Mouse (Mus musculus): ENCODE measurements around the gene Spred1. TPM values are rescaled to one million over a fixed set of nuclear protein-coding genes. Genes with fewer than 3 reads are reported as not detected.
A peak's percentile ranks its signal among the peaks of the same experiment; 100 is the strongest.
"Not testable (repeated sequence)": the region's sequence is repeated elsewhere in the genome, so short reads cannot be mapped to it uniquely, and the experiment has no call there.

Spred1 gene
- polyA plus RNA-seq, 1 experiment from 2014 or later: 13.8 TPM

- under 1% methylated on average over 101 of the region's 101 CpGs for WGBS
- peak; percentile 73 for ATAC-seq (ENCODE audit: insufficient number of reproducible peaks, low FRiP score)
- peak overlapping the region; percentile 67 for H3K4me3 ChIP-seq
Observed at GRCm38 (mm10) chr2:117120246-117121211, 645 bp upstream of the Spred1 start.

GRCm38 (mm10) chr2:117121984-117122605 is 921 bp downstream of the Spred1 start:
- Histone ChIP-seq H3K27ac (ENCODE audit: poor library complexity, severe bottlenecking) (peak overlapping the region; percentile 99), H3K36me3 (no peaks in the 10 kb centered on the region), H3K27me3 (replicated peaks) (no peaks in the 10 kb centered on the region), H3K4me3 (peak overlapping the region; percentile 67), H3K9ac (peak overlapping the region; percentile 96), H3K4me1 (replicated peaks) (peaks cover 12% of the 10 kb centered on the region), H3K9me3 (replicated peaks) (no peaks in the 10 kb centered on the region), H3K4me2 (peak overlapping the region; percentile 72)
- no peak for ATAC-seq (ENCODE audit: insufficient number of reproducible peaks, low FRiP score)
- under 1% methylated on average over 19 of the region's 19 CpGs for WGBS

More at GRCm38 (mm10) chr2:117120246-117121211, 645 bp upstream of the Spred1 start:
- Histone ChIP-seq H3K27me3 (replicated peaks) (no peaks in the 10 kb centered on the region), H3K9me3 (replicated peaks) (no peaks in the 10 kb centered on the region), H3K9ac (peak overlapping the region; percentile 96), H3K4me2 (peak overlapping the region; percentile 72), H3K36me3 (no peaks in the 10 kb centered on the region), H3K27ac (ENCODE audit: poor library complexity, severe bottlenecking) (peak overlapping the region; percentile 99), H3K4me1 (replicated peaks) (peaks cover 12% of the 10 kb centered on the region)

- Histone ChIP-seq H3K4me1 (replicated peaks) (peaks cover 14% of the 10 kb centered on the region), H3K9ac (peak overlapping the region; percentile 96), H3K27ac (ENCODE audit: poor library complexity, severe bottlenecking) (peak overlapping the region; percentile 77), H3K4me3 (peak overlapping the region; percentile 67), H3K4me2 (peak overlapping the region; percentile 72), H3K9me3 (replicated peaks) (no peaks in the 10 kb centered on the region), H3K36me3 (no peaks in the 10 kb centered on the region), H3K27me3 (replicated peaks) (no peaks in the 10 kb centered on the region)
- ATAC-seq (ENCODE audit: insufficient number of reproducible peaks, low FRiP score): peak; percentile 64; the same call in 1 of the 2 replicates
- 4% methylated on average over 17 of the region's 17 CpGs for WGBS
Observed at GRCm38 (mm10) chr2:117122701-117123337, 1.6 kb downstream of the Spred1 start.

GRCm38 (mm10) chr2:117123701-117124100 is 2.5 kb downstream of the Spred1 start:
- no peak overlapping the region for H3K27ac ChIP-seq (ENCODE audit: poor library complexity, severe bottlenecking)
- no peaks in the 10 kb centered on the region for H3K27me3 ChIP-seq (replicated peaks)
- H3K4me3 ChIP-seq: peak overlapping the region; percentile 23
- no peaks in the 10 kb centered on the region for H3K36me3 ChIP-seq
- H3K9ac ChIP-seq: no peak overlapping the region
- H3K9me3 ChIP-seq (replicated peaks): no peaks in the 10 kb centered on the region
- 41% methylated on average over 3 of the region's 3 CpGs for WGBS
- peak overlapping the region; percentile 61 for H3K4me2 ChIP-seq
- H3K4me1 ChIP-seq (replicated peaks): peaks cover 21% of the 10 kb centered on the region
- ATAC-seq (ENCODE audit: insufficient number of reproducible peaks, low FRiP score): no peak

- no peaks in the 10 kb centered on the region for H3K27me3 ChIP-seq (replicated peaks)
- no peak overlapping the region for H3K4me3 ChIP-seq
- no peaks in the 10 kb centered on the region for H3K9me3 ChIP-seq (replicated peaks)
- no peak overlapping the region for H3K9ac ChIP-seq
- H3K36me3 ChIP-seq: no peaks in the 10 kb centered on the region
- WGBS: 85% methylated on average over 2 of the region's 2 CpGs
- ATAC-seq (ENCODE audit: insufficient number of reproducible peaks, low FRiP score): no peak
- H3K4me1 ChIP-seq (replicated peaks): peaks cover 13% of the 10 kb centered on the region
- no peak overlapping the region for H3K4me2 ChIP-seq
- H3K27ac ChIP-seq (ENCODE audit: poor library complexity, severe bottlenecking): no peak overlapping the region
Observed at GRCm38 (mm10) chr2:117124839-117125238, 3.7 kb downstream of the Spred1 start.

- 85% methylated on average over 2 of the region's 2 CpGs for WGBS
- no peak overlapping the region for H3K4me2 ChIP-seq
- no peak overlapping the region for H3K9ac ChIP-seq
- H3K4me3 ChIP-seq: no peak overlapping the region
- no peaks in the 10 kb centered on the region for H3K9me3 ChIP-seq (replicated peaks)
- no peak for ATAC-seq (ENCODE audit: insufficient number of reproducible peaks, low FRiP score)
- peaks cover 10% of the 10 kb centered on the region for H3K4me1 ChIP-seq (replicated peaks)
- no peak overlapping the region for H3K27ac ChIP-seq (ENCODE audit: poor library complexity, severe bottlenecking)
- H3K27me3 ChIP-seq (replicated peaks): no peaks in the 10 kb centered on the region
- H3K36me3 ChIP-seq: peaks cover 3% of the 10 kb centered on the region; the same call in 1 of the 2 replicates
Observed at GRCm38 (mm10) chr2:117129156-117129555, 8.0 kb downstream of the Spred1 start.

- WGBS: 86% methylated on average over 7 of the region's 7 CpGs
- ATAC-seq (ENCODE audit: insufficient number of reproducible peaks, low FRiP score); H3K27ac ChIP-seq (ENCODE audit: poor library complexity, severe bottlenecking); H3K36me3 ChIP-seq; H3K4me3 ChIP-seq; H3K27me3 ChIP-seq (replicated peaks); H3K4me2 ChIP-seq; H3K4me1 ChIP-seq (replicated peaks); H3K9me3 ChIP-seq (replicated peaks); H3K9ac ChIP-seq: not testable (repeated sequence)
Observed at GRCm38 (mm10) chr2:117131041-117131440, 9.9 kb downstream of the Spred1 start.

- WGBS: 69% methylated on average over 1 of the region's 1 CpGs
- no peak overlapping the region for H3K4me3 ChIP-seq
- no peaks in the 10 kb centered on the region for H3K9me3 ChIP-seq (replicated peaks)
- no peak overlapping the region for H3K27ac ChIP-seq (ENCODE audit: poor library complexity, severe bottlenecking)
- no peak overlapping the region for H3K4me2 ChIP-seq
- no peak overlapping the region for H3K9ac ChIP-seq
- no peak for ATAC-seq (ENCODE audit: insufficient number of reproducible peaks, low FRiP score)
- no peaks in the 10 kb centered on the region for H3K27me3 ChIP-seq (replicated peaks)
- peaks cover 3% of the 10 kb centered on the region; the same call in 1 of the 2 replicates for H3K36me3 ChIP-seq
- peaks cover 8% of the 10 kb centered on the region for H3K4me1 ChIP-seq (replicated peaks)
Observed at GRCm38 (mm10) chr2:117131910-117132309, 10.7 kb downstream of the Spred1 start.

- Histone ChIP-seq H3K27me3 (replicated peaks) (no peaks in the 10 kb centered on the region), H3K9me3 (replicated peaks) (no peaks in the 10 kb centered on the region), H3K36me3 (peaks cover 3% of the 10 kb centered on the region; the same call in 1 of the 2 replicates), H3K4me1 (replicated peaks) (0 out of 2 replicates have a peak, but pooled peaks cover 3% of the 10 kb centered on the region), H3K4me2 (no peak overlapping the region), H3K27ac (ENCODE audit: poor library complexity, severe bottlenecking) (no peak overlapping the region), H3K9ac (no peak overlapping the region), H3K4me3 (no peak overlapping the region)
- WGBS: 72% methylated on average over 2 of the region's 2 CpGs
- no peak for ATAC-seq (ENCODE audit: insufficient number of reproducible peaks, low FRiP score)
Observed at GRCm38 (mm10) chr2:117133541-117133940, 12.4 kb downstream of the Spred1 start.

GRCm38 (mm10) chr2:117137751-117138150 is 16.6 kb downstream of the Spred1 start:
- Histone ChIP-seq H3K9ac (no peak overlapping the region), H3K9me3 (replicated peaks) (no peaks in the 10 kb centered on the region), H3K27ac (ENCODE audit: poor library complexity, severe bottlenecking) (no peak overlapping the region), H3K4me3 (no peak overlapping the region), H3K36me3 (no peaks in the 10 kb centered on the region), H3K4me2 (no peak overlapping the region), H3K4me1 (replicated peaks) (peaks cover 11% of the 10 kb centered on the region), H3K27me3 (replicated peaks) (no peaks in the 10 kb centered on the region)
- ATAC-seq (ENCODE audit: insufficient number of reproducible peaks, low FRiP score): no peak
- WGBS: 58% methylated on average over 1 of the region's 1 CpGs

GRCm38 (mm10) chr2:117138932-117139331 is 17.8 kb downstream of the Spred1 start:
- Histone ChIP-seq H3K9ac (no peak overlapping the region), H3K27me3 (replicated peaks) (no peaks in the 10 kb centered on the region), H3K27ac (ENCODE audit: poor library complexity, severe bottlenecking) (no peak overlapping the region), H3K9me3 (replicated peaks) (no peaks in the 10 kb centered on the region), H3K4me2 (no peak overlapping the region), H3K4me3 (no peak overlapping the region), H3K4me1 (replicated peaks) (peaks cover 15% of the 10 kb centered on the region), H3K36me3 (no peaks in the 10 kb centered on the region)
- WGBS: 76% methylated on average over 5 of the region's 5 CpGs
- no peak for ATAC-seq (ENCODE audit: insufficient number of reproducible peaks, low FRiP score)
